Mouse (Mus musculus) midbrain, embryonic 11.5 days (tissue): ENCODE data around the gene Ahr. TPM values are rescaled to one million over a fixed set of nuclear protein-coding genes. Genes with fewer than 3 reads are reported as not detected.

Experiments used
- ATAC-seq: fragments of 200-750 bp; cut with Nextera tagmentation; 2 replicates; pipeline ENCODE4 v1.8.0; 2017; ENCODE audit warnings: moderate TSS enrichment, moderate library complexity; ENCODE audit not compliant: low FRiP score
- DNase-seq: peaks from one replicate; pipeline ENCODE4 v3.0.0; 2015; ENCODE audit warnings: low spot score; ENCODE audit errors: missing footprints
- H3K27ac ChIP-seq: fragments of 300-500 bp; sonication (generic); 2 replicates; pipeline ENCODE4 v1.5.1; 2014; ENCODE audit warnings: low read depth, low read length
- H3K27me3 ChIP-seq: fragments of 300-500 bp; sonication (generic); 2 replicates; pipeline ENCODE4 v1.6.1; 2014; ENCODE audit warnings: mild to moderate bottlenecking, low read length, moderate library complexity, mixed read lengths; ENCODE audit not compliant: control insufficient read depth, insufficient read depth
- H3K36me3 ChIP-seq: fragments of 300-500 bp; sonication (generic); 2 replicates; pipeline ENCODE4 v1.6.1; 2014; ENCODE audit warnings: mild to moderate bottlenecking, low read length, moderate library complexity, mixed read lengths; ENCODE audit not compliant: control insufficient read depth, insufficient read depth
- H3K4me1 ChIP-seq: fragments of 300-500 bp; sonication (generic); 2 replicates; pipeline ENCODE4 v1.6.1; 2014; ENCODE audit warnings: low read length; ENCODE audit not compliant: control insufficient read depth, insufficient read depth
- H3K4me2 ChIP-seq: fragments of 300-500 bp; sonication (generic); 2 replicates; pipeline ENCODE4 v1.6.1; 2014; ENCODE audit warnings: mild to moderate bottlenecking, moderate library complexity
- H3K4me3 ChIP-seq: fragments of 300-500 bp; sonication (generic); 2 replicates; pipeline ENCODE4 v1.5.1; 2014; ENCODE audit warnings: low read depth, low read length
- H3K9ac ChIP-seq: fragments of 300-500 bp; sonication (generic); 2 replicates; pipeline ENCODE4 v1.6.1; 2014; ENCODE audit warnings: low read length
- H3K9me3 ChIP-seq: fragments of 300-500 bp; sonication (generic); 2 replicates; pipeline ENCODE4 v1.6.1; 2016; ENCODE audit warnings: low read length; ENCODE audit not compliant: control insufficient read depth
- WGBS: fragments of 180-500 bp; shearing (Covaris S2); extraction: QIAGEN DNeasy Blood & Tissue Kit; methylation state at CpG from one replicate; pipeline ENCODE4 v1.1.7; 2014; 5-methylcytosine and 5-hydroxymethylcytosine counted together
- polyA plus RNA-seq: library from polyadenylated mRNA; unstranded; fragments of >200 nt; fragmentation: Nextera tagmentation; extraction: Ambion mirVana; gene quantifications from 2 replicates; pipeline ENCODE4 v1.2.1, GENCODE M21; 2014

Gene Ahr
- polyA plus RNA-seq, 1 experiment from 2014 or later: 2.1 TPM

- 73% methylated on average over 3 of the region's 3 CpGs for WGBS
- H3K9me3 ChIP-seq: no peaks in the 10 kb centered on the region
- H3K4me1 ChIP-seq: no peaks in the 10 kb centered on the region
- DNase-seq: no peak
- H3K4me3 ChIP-seq: no peak overlapping the region
- no peaks in the 10 kb centered on the region for H3K27me3 ChIP-seq
- H3K9ac ChIP-seq: no peak overlapping the region
- ATAC-seq: no peak
- no peaks in the 10 kb centered on the region for H3K36me3 ChIP-seq
- no peak overlapping the region for H3K27ac ChIP-seq
- no peak overlapping the region for H3K4me2 ChIP-seq
Measured at GRCm38 (mm10) chr12:35542836-35543235, 8.0 kb upstream of the Ahr start.

- Histone ChIP-seq H3K27ac (no peak overlapping the region), H3K4me3 (no peak overlapping the region), H3K4me1 (peaks cover 4% of the 10 kb centered on the region; the same call in 1 of the 2 replicates), H3K4me2 (no peak overlapping the region), H3K27me3 (peaks cover 7% of the 10 kb centered on the region), H3K9me3 (no peaks in the 10 kb centered on the region), H3K36me3 (no peaks in the 10 kb centered on the region), H3K9ac (no peak overlapping the region)
- WGBS: 55% methylated on average over 3 of the region's 3 CpGs
- DNase-seq (no peak), ATAC-seq (no peak)
Measured at GRCm38 (mm10) chr12:35538843-35539242, 4.0 kb upstream of the Ahr start.

- H3K4me1 ChIP-seq: peaks cover 4% of the 10 kb centered on the region; the same call in 1 of the 2 replicates
- H3K27ac ChIP-seq: no peak overlapping the region
- H3K4me3 ChIP-seq: peak overlapping the region; percentile 70
- H3K9ac ChIP-seq: peak overlapping the region; percentile 61
- ATAC-seq (no peak; the same call in 1 of the 2 replicates), DNase-seq (peak; percentile 93)
- peaks cover 7% of the 10 kb centered on the region for H3K27me3 ChIP-seq
- H3K36me3 ChIP-seq: no peaks in the 10 kb centered on the region
- peak overlapping the region; percentile 100 for H3K4me2 ChIP-seq
- no peaks in the 10 kb centered on the region for H3K9me3 ChIP-seq
- under 1% methylated on average over 38 of the region's 49 CpGs for WGBS
Measured at GRCm38 (mm10) chr12:35534114-35534753, 604 bp downstream of the Ahr start.

DNA sequence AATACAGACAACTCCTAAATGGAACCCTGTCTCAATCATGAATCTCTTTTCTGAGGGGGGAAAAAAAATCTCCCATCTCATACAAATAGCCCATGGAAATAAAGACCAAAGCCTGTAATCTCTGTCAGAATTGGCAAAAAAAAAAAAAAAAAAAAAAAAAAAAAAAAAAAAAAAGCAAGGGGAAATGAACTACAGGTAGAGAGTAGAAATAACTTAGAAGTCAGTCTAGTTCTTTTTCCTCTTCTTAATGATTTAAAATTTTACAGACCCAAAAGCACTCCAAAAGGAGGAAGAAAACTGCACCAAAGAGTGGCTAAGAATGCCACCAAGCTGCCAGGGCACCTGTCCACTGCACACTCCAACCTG, 1.1 kb downstream of the Ahr start:
- H3K36me3 ChIP-seq: no peaks in the 10 kb centered on the region
- H3K9me3 ChIP-seq: no peaks in the 10 kb centered on the region
- ATAC-seq (no peak), DNase-seq (no peak)
- peak overlapping the region; percentile 70 for H3K4me3 ChIP-seq
- H3K27ac ChIP-seq: no peak overlapping the region
- H3K9ac ChIP-seq: no peak overlapping the region
- H3K27me3 ChIP-seq: peaks cover 7% of the 10 kb centered on the region
- peaks cover 4% of the 10 kb centered on the region; the same call in 1 of the 2 replicates for H3K4me1 ChIP-seq
- H3K4me2 ChIP-seq: peak overlapping the region; percentile 100

GRCm38 (mm10) chr12:35533133-35533532, 1.7 kb downstream of the Ahr start:
- no peak overlapping the region for H3K4me2 ChIP-seq
- no peaks in the 10 kb centered on the region for H3K36me3 ChIP-seq
- 79% methylated on average over 5 of the region's 5 CpGs for WGBS
- H3K27ac ChIP-seq: no peak overlapping the region
- H3K9me3 ChIP-seq: no peaks in the 10 kb centered on the region
- H3K4me3 ChIP-seq: no peak overlapping the region
- H3K9ac ChIP-seq: no peak overlapping the region
- no peak for ATAC-seq
- H3K4me1 ChIP-seq: peaks cover 4% of the 10 kb centered on the region; the same call in 1 of the 2 replicates
- DNase-seq: no peak
- peaks cover 7% of the 10 kb centered on the region for H3K27me3 ChIP-seq

DNA sequence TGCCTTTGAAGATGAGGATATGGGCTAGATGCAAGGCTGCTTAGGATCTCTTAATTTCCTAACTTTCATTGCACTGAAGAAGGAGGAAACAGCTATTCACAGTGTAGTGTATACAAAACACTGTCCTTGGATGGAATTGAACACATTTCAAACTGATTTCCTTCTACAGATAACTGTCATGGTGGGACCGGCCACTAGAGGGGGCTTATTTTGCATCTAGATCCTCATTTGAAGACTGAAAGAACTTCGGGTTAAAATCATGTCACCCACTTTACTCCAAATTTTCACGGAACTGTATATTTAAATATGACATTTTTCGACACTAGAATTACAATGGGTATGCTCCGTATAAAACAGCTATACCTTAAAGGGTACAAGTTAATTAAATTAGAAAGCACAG, 2.7 kb downstream of the Ahr start:
- Histone ChIP-seq H3K4me1 (peaks cover 4% of the 10 kb centered on the region; the same call in 1 of the 2 replicates), H3K4me2 (no peak overlapping the region), H3K27me3 (peaks cover 7% of the 10 kb centered on the region), H3K9ac (no peak overlapping the region), H3K27ac (no peak overlapping the region), H3K9me3 (no peaks in the 10 kb centered on the region), H3K36me3 (no peaks in the 10 kb centered on the region), H3K4me3 (no peak overlapping the region)
- WGBS: 22% methylated on average over 5 of the region's 5 CpGs
- peak; percentile 94 for DNase-seq
- ATAC-seq: no peak

DNA sequence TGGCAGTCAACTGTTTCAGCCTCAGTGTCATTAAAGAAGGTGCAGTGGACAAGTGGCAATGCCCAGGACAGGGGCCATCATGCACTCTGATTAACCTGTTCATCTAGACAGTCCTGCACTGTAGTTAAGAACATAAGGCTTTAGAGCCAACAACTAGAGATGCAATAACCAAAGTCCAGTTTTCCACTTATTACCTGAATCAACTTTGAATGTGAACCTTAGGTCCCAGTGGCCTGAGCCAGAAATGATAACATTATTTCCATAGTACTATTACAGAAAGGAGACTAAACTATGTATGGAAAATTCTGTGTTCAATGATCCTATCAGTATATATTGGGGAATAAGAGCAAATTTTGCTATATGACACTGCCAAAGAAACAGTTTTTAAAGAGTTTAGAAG, 4.3 kb downstream of the Ahr start:
- Histone ChIP-seq H3K9ac (no peak overlapping the region), H3K4me1 (peaks cover 4% of the 10 kb centered on the region; the same call in 1 of the 2 replicates), H3K27me3 (peaks cover 7% of the 10 kb centered on the region), H3K27ac (no peak overlapping the region), H3K9me3 (no peaks in the 10 kb centered on the region), H3K4me3 (no peak overlapping the region), H3K4me2 (no peak overlapping the region), H3K36me3 (no peaks in the 10 kb centered on the region)
- no peak for ATAC-seq
- no peak for DNase-seq

DNA sequence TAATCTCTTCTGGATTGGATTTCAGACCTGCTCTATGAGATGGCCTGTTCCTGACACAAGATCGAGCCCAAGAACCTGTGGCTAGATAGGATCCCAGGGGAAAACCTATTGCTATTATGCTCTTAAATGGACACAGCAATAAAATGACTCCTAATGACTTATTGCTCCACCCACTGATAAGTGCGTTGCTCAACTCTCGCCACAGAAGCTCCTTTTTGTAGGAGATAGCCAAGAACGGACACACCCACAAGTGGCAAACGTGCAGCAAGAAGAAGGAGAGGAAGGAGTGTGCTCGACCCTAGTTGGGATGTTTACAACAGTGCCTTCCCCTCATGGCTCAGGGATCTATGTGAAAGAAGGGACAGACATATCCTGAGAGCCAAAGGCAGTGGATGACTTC, 7.4 kb downstream of the Ahr start:
- H3K4me3 ChIP-seq: no peak overlapping the region
- WGBS: 88% methylated on average over 6 of the region's 6 CpGs
- H3K9me3 ChIP-seq: no peaks in the 10 kb centered on the region
- no peak overlapping the region for H3K9ac ChIP-seq
- no peak overlapping the region for H3K4me2 ChIP-seq
- H3K4me1 ChIP-seq: no peaks in the 10 kb centered on the region
- DNase-seq: no peak
- H3K27me3 ChIP-seq: no peaks in the 10 kb centered on the region
- H3K27ac ChIP-seq: no peak overlapping the region
- no peak for ATAC-seq
- H3K36me3 ChIP-seq: no peaks in the 10 kb centered on the region

DNA sequence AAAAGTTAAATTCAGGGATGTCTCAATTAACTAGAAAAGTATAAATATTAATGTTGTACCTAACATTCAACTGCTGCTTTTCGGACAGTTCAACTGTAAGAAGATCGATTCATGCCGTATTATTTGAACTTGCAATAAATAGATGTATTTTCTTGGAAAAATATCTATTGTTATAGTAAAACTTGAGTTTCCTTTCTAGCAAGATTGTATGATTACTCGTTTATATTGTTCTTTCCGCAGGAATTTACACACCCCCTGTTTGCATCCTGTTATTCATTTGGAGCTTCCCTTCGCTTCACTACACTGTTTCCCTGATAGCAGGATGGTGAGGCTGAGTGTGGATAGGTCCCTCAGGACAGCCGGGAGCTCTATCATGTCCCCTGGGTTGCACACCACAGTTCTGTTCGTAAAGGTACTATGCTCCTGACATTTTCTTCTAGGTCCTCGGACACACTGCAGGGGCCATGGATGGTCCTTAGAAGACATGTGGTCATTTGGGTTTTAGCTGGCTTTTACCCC, 12.2 kb downstream of the Ahr start:
- Histone ChIP-seq H3K36me3 (no peaks in the 10 kb centered on the region), H3K27me3 (no peaks in the 10 kb centered on the region), H3K4me2 (no peak overlapping the region), H3K27ac (no peak overlapping the region), H3K9me3 (no peaks in the 10 kb centered on the region), H3K4me1 (no peaks in the 10 kb centered on the region), H3K9ac (no peak overlapping the region), H3K4me3 (no peak overlapping the region)
- no peak for ATAC-seq
- DNase-seq: no peak
- WGBS: 91% methylated on average over 9 of the region's 9 CpGs
